Mouse (Mus musculus) megakaryocyte-erythroid progenitor cell, adult 5-6 weeks (primary cell): Measurements from ENCODE around the gene Mkrn1. TPM values are rescaled to one million over a fixed set of nuclear protein-coding genes. Genes with fewer than 3 reads are reported as not detected.
"Not testable (repeated sequence)": the region's sequence is repeated elsewhere in the genome, so short reads cannot be mapped to it uniquely, and the experiment has no call there.

Source experiments
- ATAC-seq: replicated peaks from 2 replicates; pipeline ENCODE4 v1.8.0; 2016; ENCODE audit warnings: mild to moderate bottlenecking, inconsistent platforms; ENCODE audit not compliant: severe bottlenecking, poor library complexity, low FRiP score, low TSS enrichment
- total RNA-seq, 2 experiments: library from RNA; stranded (forward) in 1 of 2; stranded (reverse) in 1 of 2; fragments of 200-1000, 215-1000 nt in 1 of 2; fragments of >200 nt in 1 of 2; fragmentation: Nextera tagmentation in 1 of 2; gene quantifications; 2 replicates each; pipeline ENCODE4 v1.2.3; 2014 to 2017

The Mkrn1 gene
- total RNA-seq, 2 experiments from 2014 or later = 63.3 to 91.2 TPM

GRCm38 (mm10) chr6:39389988-39390387 lies 30.3 kb downstream of the Mkrn1 start:
- ATAC-seq = no peak

GRCm38 (mm10) chr6:39381125-39381880 lies 39.0 kb downstream of the Mkrn1 start, which contains the start of gene Rab19:
Gene Rab19, plus strand, starts transcription at chr6:39381175.
- ATAC-seq = no peak

- no peak for ATAC-seq
These were observed 40.0 kb downstream of the Mkrn1 start for GRCm38 (mm10) chr6:39380276-39380675.

- no peak; the same call in 1 of the 2 replicates for ATAC-seq
These were observed 40.5 kb downstream of the Mkrn1 start for GRCm38 (mm10) chr6:39379749-39380148.

GRCm38 (mm10) chr6:39379224-39379623 lies 41.0 kb downstream of the Mkrn1 start:
- ATAC-seq = peak; percentile 25; the same call in 1 of the 2 replicates

GRCm38 (mm10) chr6:39378161-39378835 lies 42.0 kb downstream of the Mkrn1 start:
- ATAC-seq = not testable (repeated sequence)

GRCm38 (mm10) chr6:39377311-39377827 lies 42.9 kb downstream of the Mkrn1 start, which contains the start of gene Slc37a3:
Gene Slc37a3, minus strand, starts transcription at chr6:39377675.
- peak; percentile 78 for ATAC-seq

GRCm38 (mm10) chr6:39376775-39377174 lies 43.5 kb downstream of the Mkrn1 start:
- ATAC-seq = no peak

GRCm38 (mm10) chr6:39373301-39373955 lies 46.8 kb downstream of the Mkrn1 start:
- no peak for ATAC-seq

- ATAC-seq = no peak
These were observed 47.5 kb downstream of the Mkrn1 start for GRCm38 (mm10) chr6:39372727-39373126.

GRCm38 (mm10) chr6:39372042-39372441 lies 48.2 kb downstream of the Mkrn1 start:
- ATAC-seq = no peak

GRCm38 (mm10) chr6:39369631-39370030 lies 50.6 kb downstream of the Mkrn1 start:
- no peak for ATAC-seq

GRCm38 (mm10) chr6:39362684-39363083 lies 57.6 kb downstream of the Mkrn1 start:
- ATAC-seq = no peak

- ATAC-seq = not testable (repeated sequence)
These were observed 61.1 kb downstream of the Mkrn1 start for GRCm38 (mm10) chr6:39359207-39359606.

GRCm38 (mm10) chr6:39348946-39349345 lies 71.3 kb downstream of the Mkrn1 start:
- ATAC-seq = no peak

GRCm38 (mm10) chr6:39347880-39348814 lies 72.1 kb downstream of the Mkrn1 start:
- ATAC-seq = no peak
